Mouse (Mus musculus): ENCODE results near the gene Dip2b. TPM values are rescaled to one million over a fixed set of nuclear protein-coding genes. Genes with fewer than 3 reads are reported as not detected.
A peak's percentile ranks its signal among the peaks of the same experiment; 100 is the strongest.

Dip2b gene
- polyA plus RNA-seq, 1 experiment, result 14.6 TPM

DNA sequence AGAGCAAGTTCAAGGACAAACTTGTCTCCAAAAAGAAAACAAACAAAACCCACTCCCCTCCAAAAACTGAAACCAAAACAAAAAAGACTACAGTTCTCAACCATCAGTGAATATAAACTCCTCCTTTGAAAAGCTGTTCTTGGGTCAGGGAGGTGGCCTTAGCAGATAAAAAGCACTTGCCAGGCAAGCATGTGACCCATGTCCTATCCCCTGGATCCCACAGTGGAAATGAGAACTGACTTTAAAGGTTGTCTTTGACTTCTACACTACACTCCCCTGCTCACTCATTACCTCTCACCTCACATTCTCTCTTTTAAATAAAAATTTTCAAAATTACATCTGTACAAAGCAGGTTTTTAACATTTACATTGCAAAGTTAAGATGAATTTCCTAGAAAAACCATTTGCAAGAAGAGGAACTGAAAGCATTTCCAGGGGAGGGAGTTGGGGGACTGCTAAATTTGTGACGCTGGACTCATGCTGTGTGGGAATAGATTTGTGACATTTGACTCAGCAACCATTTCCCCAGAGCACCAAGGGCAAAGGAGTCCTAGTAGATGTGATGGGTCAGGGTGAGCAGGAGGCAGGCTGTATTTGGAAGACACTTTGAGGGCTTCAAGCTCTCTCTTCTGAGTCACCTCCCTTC, 42.5 kb downstream of the Dip2b start:
- no peak overlapping the region for H3K4me3 ChIP-seq (replicated peaks; ENCODE audit: extremely low read depth, low read depth, low read length)
- no peak for TF ChIP-seq CTCF (IDR thresholded peaks at IDR 0.05; ENCODE audit: insufficient read depth, low read length)
- no peak for TF ChIP-seq POLR2A (IDR thresholded peaks at IDR 0.05; ENCODE audit: borderline replicate concordance, extremely low read depth, low read depth, low read length)
- 44% methylated on average over 1 of the region's 1 CpGs for WGBS
- no peak for DNase-seq
- H3K4me1 ChIP-seq (ENCODE audit: control insufficient read depth, insufficient read depth, low read length), result peaks cover 15% of the 10 kb centered on the region

DNA sequence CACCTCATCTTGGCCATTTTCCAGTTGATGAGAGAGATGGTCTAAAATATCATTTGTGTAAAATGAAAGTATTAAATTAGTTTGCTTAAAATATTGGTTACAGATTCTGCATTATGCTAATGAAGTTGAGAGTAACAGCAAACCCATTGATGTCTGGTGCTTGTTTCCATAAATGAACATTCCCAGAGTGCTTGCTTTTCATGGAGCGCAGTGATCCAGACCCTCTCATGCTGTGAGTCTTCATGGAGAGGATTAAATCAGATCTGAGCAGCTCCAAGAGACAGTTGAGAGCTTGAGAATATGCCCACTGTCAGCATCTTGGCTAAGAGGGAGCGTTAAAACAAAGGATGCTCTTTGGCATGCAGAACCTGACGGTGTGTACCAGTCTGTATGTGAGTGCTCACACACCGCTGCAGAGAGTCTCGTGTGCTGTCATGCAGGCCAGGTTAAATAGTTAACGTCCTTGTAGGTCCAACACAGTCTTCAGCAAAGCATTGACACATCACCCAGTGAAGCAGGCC, 43.1 kb downstream of the Dip2b start:
- TF ChIP-seq CTCF (IDR thresholded peaks at IDR 0.05; ENCODE audit: insufficient read depth, low read length), result no peak
- TF ChIP-seq POLR2A (IDR thresholded peaks at IDR 0.05; ENCODE audit: borderline replicate concordance, extremely low read depth, low read depth, low read length), result no peak
- WGBS, result 84% methylated on average over 6 of the region's 6 CpGs

DNA sequence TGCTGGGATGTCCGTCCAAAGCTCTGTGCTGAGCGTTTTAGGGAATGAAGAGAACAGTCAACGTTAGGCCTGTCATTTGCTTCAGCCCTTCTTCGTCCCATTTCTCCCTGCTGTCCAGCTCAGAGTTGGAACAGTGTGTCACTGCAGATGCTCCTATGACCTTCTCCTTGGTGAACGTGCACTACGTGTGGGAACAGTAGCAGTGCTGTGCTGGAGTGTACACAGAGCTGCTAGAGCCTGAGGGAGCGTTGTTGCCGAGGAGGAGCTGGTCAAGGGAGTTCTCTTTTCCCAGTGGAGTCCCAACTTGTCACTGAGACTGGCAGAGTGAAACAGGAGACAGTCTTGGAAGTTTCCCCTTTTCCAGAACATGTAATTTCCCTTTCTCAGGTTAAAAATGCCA, 43.6 kb downstream of the Dip2b start:
- TF ChIP-seq POLR2A (IDR thresholded peaks at IDR 0.05; ENCODE audit: borderline replicate concordance, extremely low read depth, low read depth, low read length) (no peak), CTCF (IDR thresholded peaks at IDR 0.05; ENCODE audit: insufficient read depth, low read length) (no peak)
- Histone ChIP-seq H3K4me3 (replicated peaks; ENCODE audit: extremely low read depth, low read depth, low read length) (no peak overlapping the region), H3K4me1 (ENCODE audit: control insufficient read depth, insufficient read depth, low read length) (peaks cover 9% of the 10 kb centered on the region)
- DNase-seq, result no peak
- 48% methylated on average over 8 of the region's 8 CpGs for WGBS

More for the DNA sequence above, 43.1 kb downstream of the Dip2b start:
- H3K4me1 ChIP-seq (ENCODE audit: control insufficient read depth, insufficient read depth, low read length), result peaks cover 13% of the 10 kb centered on the region
- no peak for DNase-seq
- H3K4me3 ChIP-seq (replicated peaks; ENCODE audit: extremely low read depth, low read depth, low read length), result no peak overlapping the region

DNA sequence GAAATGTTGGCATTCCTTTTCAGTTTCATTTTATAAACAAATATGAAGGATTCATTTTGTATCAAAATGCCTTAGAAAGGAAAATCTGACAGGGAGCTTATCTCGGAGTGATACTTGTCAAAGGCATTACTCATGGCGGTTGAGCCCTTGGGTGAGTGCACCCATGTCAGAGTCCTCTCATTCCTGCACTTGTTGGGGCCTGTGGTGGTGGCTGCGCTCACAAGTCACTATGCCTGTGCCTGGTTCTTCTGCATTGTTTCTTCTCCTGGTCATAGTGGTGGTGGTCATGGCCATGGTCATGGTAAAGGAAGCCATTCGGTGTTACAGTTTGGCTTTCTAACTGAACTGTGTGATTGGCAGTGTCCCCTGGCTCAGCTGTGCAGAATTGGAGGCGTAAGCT, 44.3 kb downstream of the Dip2b start:
- peaks cover 9% of the 10 kb centered on the region for H3K4me1 ChIP-seq (ENCODE audit: control insufficient read depth, insufficient read depth, low read length)
- TF ChIP-seq CTCF (IDR thresholded peaks at IDR 0.05; ENCODE audit: insufficient read depth, low read length), result no peak
- TF ChIP-seq POLR2A (IDR thresholded peaks at IDR 0.05; ENCODE audit: borderline replicate concordance, extremely low read depth, low read depth, low read length), result no peak
- no peak for DNase-seq
- H3K4me3 ChIP-seq (replicated peaks; ENCODE audit: extremely low read depth, low read depth, low read length), result no peak overlapping the region
- 73% methylated on average over 5 of the region's 5 CpGs for WGBS

DNA sequence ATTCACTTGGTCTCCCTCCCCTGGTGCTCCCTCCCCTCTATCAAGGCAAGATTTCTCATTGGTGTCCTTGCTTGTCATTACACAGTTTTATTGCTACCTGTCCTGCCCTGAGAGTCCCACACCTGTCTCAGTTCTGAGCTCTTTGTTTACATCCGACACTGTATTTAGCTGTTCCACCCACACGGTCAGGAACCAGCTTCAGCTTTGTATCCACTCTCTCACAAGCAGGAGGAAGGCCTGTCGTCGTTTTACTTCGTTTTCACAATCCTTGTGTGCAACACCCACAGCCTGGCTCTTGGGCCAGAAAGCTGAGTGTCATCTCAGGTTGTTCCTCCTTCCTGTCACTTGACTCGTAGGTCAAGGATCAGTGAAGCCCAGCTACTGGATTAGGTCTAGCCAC, 45.4 kb downstream of the Dip2b start:
- no peak for DNase-seq

DNA sequence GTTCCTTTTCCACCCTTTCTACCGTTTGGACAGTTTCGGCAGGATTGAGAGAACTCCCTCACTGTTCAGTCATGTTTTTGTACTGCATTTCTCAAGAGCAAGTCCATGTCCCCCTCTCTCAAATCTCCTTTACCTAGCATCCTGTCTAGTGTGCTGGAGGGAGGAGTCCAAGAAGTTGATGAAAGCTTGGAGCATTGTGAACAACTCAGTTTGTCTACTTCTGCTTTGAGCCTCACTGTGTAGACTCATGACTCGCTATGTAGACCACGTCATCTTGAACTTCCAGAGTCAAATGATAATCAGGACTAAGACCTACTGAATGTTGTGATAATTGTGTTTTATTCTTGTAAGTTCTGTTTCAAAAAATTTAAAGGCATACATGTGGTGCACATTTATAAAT, 46.4 kb downstream of the Dip2b start:
- Histone ChIP-seq H3K4me3 (replicated peaks; ENCODE audit: extremely low read depth, low read depth, low read length) (no peak overlapping the region), H3K4me1 (ENCODE audit: control insufficient read depth, insufficient read depth, low read length) (peaks cover 13% of the 10 kb centered on the region)
- 74% methylated on average over 4 of the region's 4 CpGs for WGBS
- TF ChIP-seq POLR2A (IDR thresholded peaks at IDR 0.05; ENCODE audit: borderline replicate concordance, extremely low read depth, low read depth, low read length) (no peak), CTCF (IDR thresholded peaks at IDR 0.05; ENCODE audit: insufficient read depth, low read length) (no peak)
- DNase-seq, result no peak

More for the DNA sequence above, 45.4 kb downstream of the Dip2b start:
- 50% methylated on average over 6 of the region's 6 CpGs for WGBS
- Histone ChIP-seq H3K4me1 (ENCODE audit: control insufficient read depth, insufficient read depth, low read length) (peaks cover 9% of the 10 kb centered on the region), H3K4me3 (replicated peaks; ENCODE audit: extremely low read depth, low read depth, low read length) (no peak overlapping the region)
- no peak for TF ChIP-seq CTCF (IDR thresholded peaks at IDR 0.05; ENCODE audit: insufficient read depth, low read length)
- TF ChIP-seq POLR2A (IDR thresholded peaks at IDR 0.05; ENCODE audit: borderline replicate concordance, extremely low read depth, low read depth, low read length), result no peak

GRCm38 (mm10) chr15:100088021-100088420, 49.6 kb downstream of the Dip2b start:
- WGBS, result 58% methylated on average over 7 of the region's 7 CpGs
- TF ChIP-seq POLR2A (IDR thresholded peaks at IDR 0.05; ENCODE audit: borderline replicate concordance, extremely low read depth, low read depth, low read length), result no peak
- TF ChIP-seq CTCF (IDR thresholded peaks at IDR 0.05; ENCODE audit: insufficient read depth, low read length), result no peak
- Histone ChIP-seq H3K4me1 (ENCODE audit: control insufficient read depth, insufficient read depth, low read length) (peaks cover 12% of the 10 kb centered on the region), H3K4me3 (replicated peaks; ENCODE audit: extremely low read depth, low read depth, low read length) (no peak overlapping the region)
- DNase-seq, result no peak

- peak; percentile 27; the same call in 1 of the 2 replicates for TF ChIP-seq CTCF (IDR thresholded peaks at IDR 0.05; ENCODE audit: insufficient read depth, low read length)
- no peak for TF ChIP-seq POLR2A (IDR thresholded peaks at IDR 0.05; ENCODE audit: borderline replicate concordance, extremely low read depth, low read depth, low read length)
- DNase-seq, result no peak
- 40% methylated on average over 8 of the region's 8 CpGs for WGBS
- H3K4me1 ChIP-seq (ENCODE audit: control insufficient read depth, insufficient read depth, low read length), result peaks cover 10% of the 10 kb centered on the region
- no peak overlapping the region for H3K4me3 ChIP-seq (replicated peaks; ENCODE audit: extremely low read depth, low read depth, low read length)
Measured at GRCm38 (mm10) chr15:100089645-100090053, 51.2 kb downstream of the Dip2b start.

DNA sequence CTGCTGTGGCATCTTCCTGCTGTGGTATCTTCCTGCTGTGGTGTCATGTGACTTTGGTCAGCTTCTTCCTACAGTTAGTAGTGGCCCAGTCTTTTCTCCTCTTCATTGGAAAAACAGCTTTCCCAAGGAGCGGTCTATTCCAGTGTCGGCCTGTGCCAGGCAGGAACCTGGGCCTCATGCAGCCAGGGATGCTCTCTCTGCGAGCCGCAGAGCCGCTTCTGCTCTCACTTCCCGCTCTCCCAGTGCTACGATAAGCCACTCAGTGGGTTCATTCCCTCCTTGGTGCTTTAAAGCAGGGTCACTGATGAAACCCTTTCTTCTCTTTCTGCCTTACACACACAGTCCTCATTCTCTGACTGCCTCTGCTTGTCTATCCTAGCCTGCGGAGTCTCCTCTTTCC, 53.4 kb downstream of the Dip2b start:
- no peak overlapping the region for H3K4me3 ChIP-seq (replicated peaks; ENCODE audit: extremely low read depth, low read depth, low read length)
- H3K4me1 ChIP-seq (ENCODE audit: control insufficient read depth, insufficient read depth, low read length), result peaks cover 10% of the 10 kb centered on the region
- TF ChIP-seq POLR2A (IDR thresholded peaks at IDR 0.05; ENCODE audit: borderline replicate concordance, extremely low read depth, low read depth, low read length) (no peak), CTCF (IDR thresholded peaks at IDR 0.05; ENCODE audit: insufficient read depth, low read length) (no peak)
- no peak for DNase-seq
- 44% methylated on average over 8 of the region's 8 CpGs for WGBS

DNA sequence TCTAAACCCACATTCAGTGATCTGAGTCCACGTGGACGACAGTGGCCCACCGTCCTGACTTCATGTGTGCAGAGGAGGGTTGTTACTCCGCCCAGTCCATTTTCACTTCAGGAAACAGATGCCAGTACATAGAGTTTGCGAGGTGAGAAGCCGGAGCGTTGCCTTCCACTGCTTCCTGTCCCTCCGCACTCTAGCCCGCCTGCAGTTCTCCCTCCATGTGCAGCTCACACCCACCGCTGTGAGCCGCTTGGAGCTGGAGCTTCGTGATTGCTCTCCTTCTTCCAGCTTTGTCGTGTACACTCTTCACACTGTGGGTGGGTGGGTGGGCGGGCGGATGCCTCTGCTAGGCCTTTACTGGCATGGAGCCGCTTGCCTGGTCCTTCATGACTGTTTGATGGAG, 53.8 kb downstream of the Dip2b start:
- Histone ChIP-seq H3K4me3 (replicated peaks; ENCODE audit: extremely low read depth, low read depth, low read length) (no peak overlapping the region), H3K4me1 (ENCODE audit: control insufficient read depth, insufficient read depth, low read length) (peaks cover 10% of the 10 kb centered on the region)
- no peak for TF ChIP-seq CTCF (IDR thresholded peaks at IDR 0.05; ENCODE audit: insufficient read depth, low read length)
- no peak for TF ChIP-seq POLR2A (IDR thresholded peaks at IDR 0.05; ENCODE audit: borderline replicate concordance, extremely low read depth, low read depth, low read length)
- no peak for DNase-seq
- 31% methylated on average over 16 of the region's 16 CpGs for WGBS

Measured in lung, adult 2 months (tissue).